Mouse (Mus musculus): ENCODE measurements at regions not wholly inside any gene's neighbourhood (a gene's known extent, or its start where the extent isn't known, plus 50 kb on each side); places are given as distances from the start of the nearest gene placed in this dataset.

- Histone ChIP-seq H3K4me1 (ENCODE audit: control insufficient read depth, insufficient read depth, low read length) (peaks cover 12% of the 10 kb centered on the region), H3K27ac (ENCODE audit: insufficient read depth, low read length) (no peak overlapping the region), H3K4me3 (ENCODE audit: insufficient read depth, low read length) (no peak overlapping the region)
- no peak for TF ChIP-seq CTCF (IDR thresholded peaks at IDR 0.05; ENCODE audit: borderline replicate concordance, insufficient read depth, low read length)
- TF ChIP-seq POLR2A (IDR thresholded peaks at IDR 0.05; ENCODE audit: low read depth, low read length), result no peak
These were observed 94.0 kb upstream of the Ccn6 start for GRCm38 (mm10) chr10:39257371-39258154.

GRCm38 (mm10) chr10:39254561-39254960 is 91.0 kb upstream of the Ccn6 start:
- TF ChIP-seq CTCF (IDR thresholded peaks at IDR 0.05; ENCODE audit: borderline replicate concordance, insufficient read depth, low read length) (no peak), POLR2A (IDR thresholded peaks at IDR 0.05; ENCODE audit: low read depth, low read length) (no peak)

GRCm38 (mm10) chr10:39250039-39250438 is 86.4 kb upstream of the Ccn6 start:
- TF ChIP-seq POLR2A (IDR thresholded peaks at IDR 0.05; ENCODE audit: low read depth, low read length) (no peak), CTCF (IDR thresholded peaks at IDR 0.05; ENCODE audit: borderline replicate concordance, insufficient read depth, low read length) (no peak)
- H3K4me3 ChIP-seq (ENCODE audit: insufficient read depth, low read length), result no peak overlapping the region

More at GRCm38 (mm10) chr10:39254561-39254960, 91.0 kb upstream of the Ccn6 start:
- H3K4me1 ChIP-seq (ENCODE audit: control insufficient read depth, insufficient read depth, low read length), result no peaks in the 10 kb centered on the region; the same call in none of the 2 replicates
- H3K4me3 ChIP-seq (ENCODE audit: insufficient read depth, low read length), result no peak overlapping the region
- no peak overlapping the region for H3K27ac ChIP-seq (ENCODE audit: insufficient read depth, low read length)

GRCm38 (mm10) chr10:39248486-39248885 is 84.9 kb upstream of the Ccn6 start:
- Histone ChIP-seq H3K4me3 (ENCODE audit: insufficient read depth, low read length) (no peak overlapping the region), H3K27ac (ENCODE audit: insufficient read depth, low read length) (no peak overlapping the region), H3K4me1 (ENCODE audit: control insufficient read depth, insufficient read depth, low read length) (no peaks in the 10 kb centered on the region)
- TF ChIP-seq POLR2A (IDR thresholded peaks at IDR 0.05; ENCODE audit: low read depth, low read length), result no peak
- TF ChIP-seq CTCF (IDR thresholded peaks at IDR 0.05; ENCODE audit: borderline replicate concordance, insufficient read depth, low read length), result no peak

More at GRCm38 (mm10) chr10:39250039-39250438, 86.4 kb upstream of the Ccn6 start:
- H3K27ac ChIP-seq (ENCODE audit: insufficient read depth, low read length), result no peak overlapping the region
- no peaks in the 10 kb centered on the region; the same call in none of the 2 replicates for H3K4me1 ChIP-seq (ENCODE audit: control insufficient read depth, insufficient read depth, low read length)

GRCm38 (mm10) chr10:39246984-39247383 is 83.4 kb upstream of the Ccn6 start:
- no peak for TF ChIP-seq POLR2A (IDR thresholded peaks at IDR 0.05; ENCODE audit: low read depth, low read length)
- TF ChIP-seq CTCF (IDR thresholded peaks at IDR 0.05; ENCODE audit: borderline replicate concordance, insufficient read depth, low read length), result no peak
- Histone ChIP-seq H3K4me1 (ENCODE audit: control insufficient read depth, insufficient read depth, low read length) (no peaks in the 10 kb centered on the region), H3K4me3 (ENCODE audit: insufficient read depth, low read length) (no peak overlapping the region), H3K27ac (ENCODE audit: insufficient read depth, low read length) (no peak overlapping the region)

GRCm38 (mm10) chr10:39245141-39245540 is 81.5 kb upstream of the Ccn6 start:
- Histone ChIP-seq H3K4me1 (ENCODE audit: control insufficient read depth, insufficient read depth, low read length) (no peaks in the 10 kb centered on the region), H3K27ac (ENCODE audit: insufficient read depth, low read length) (no peak overlapping the region), H3K4me3 (ENCODE audit: insufficient read depth, low read length) (no peak overlapping the region)
- no peak for TF ChIP-seq CTCF (IDR thresholded peaks at IDR 0.05; ENCODE audit: borderline replicate concordance, insufficient read depth, low read length)
- no peak for TF ChIP-seq POLR2A (IDR thresholded peaks at IDR 0.05; ENCODE audit: low read depth, low read length)

- no peak for TF ChIP-seq POLR2A (IDR thresholded peaks at IDR 0.05; ENCODE audit: low read depth, low read length)
These were observed 80.5 kb upstream of the Ccn6 start for GRCm38 (mm10) chr10:39244061-39244460.

GRCm38 (mm10) chr10:39242398-39242797 is 78.8 kb upstream of the Ccn6 start:
- Histone ChIP-seq H3K27ac (ENCODE audit: insufficient read depth, low read length) (no peak overlapping the region), H3K4me3 (ENCODE audit: insufficient read depth, low read length) (no peak overlapping the region), H3K4me1 (ENCODE audit: control insufficient read depth, insufficient read depth, low read length) (peaks cover 5% of the 10 kb centered on the region; the same call in 1 of the 2 replicates)
- TF ChIP-seq CTCF (IDR thresholded peaks at IDR 0.05; ENCODE audit: borderline replicate concordance, insufficient read depth, low read length), result no peak
- no peak for TF ChIP-seq POLR2A (IDR thresholded peaks at IDR 0.05; ENCODE audit: low read depth, low read length)

More at GRCm38 (mm10) chr10:39244061-39244460, 80.5 kb upstream of the Ccn6 start:
- Histone ChIP-seq H3K27ac (ENCODE audit: insufficient read depth, low read length) (no peak overlapping the region), H3K4me1 (ENCODE audit: control insufficient read depth, insufficient read depth, low read length) (peaks cover 5% of the 10 kb centered on the region; the same call in 1 of the 2 replicates), H3K4me3 (ENCODE audit: insufficient read depth, low read length) (no peak overlapping the region)

- Histone ChIP-seq H3K4me3 (ENCODE audit: insufficient read depth, low read length) (no peak overlapping the region), H3K4me1 (ENCODE audit: control insufficient read depth, insufficient read depth, low read length) (peaks cover 5% of the 10 kb centered on the region; the same call in 1 of the 2 replicates), H3K27ac (ENCODE audit: insufficient read depth, low read length) (no peak overlapping the region)
- no peak for TF ChIP-seq CTCF (IDR thresholded peaks at IDR 0.05; ENCODE audit: borderline replicate concordance, insufficient read depth, low read length)
- TF ChIP-seq POLR2A (IDR thresholded peaks at IDR 0.05; ENCODE audit: low read depth, low read length), result no peak
These were observed 78.3 kb upstream of the Ccn6 start for GRCm38 (mm10) chr10:39241922-39242321.

- Histone ChIP-seq H3K4me3 (ENCODE audit: insufficient read depth, low read length) (no peak overlapping the region), H3K27ac (ENCODE audit: insufficient read depth, low read length) (no peak overlapping the region), H3K4me1 (ENCODE audit: control insufficient read depth, insufficient read depth, low read length) (peaks cover 5% of the 10 kb centered on the region; the same call in 1 of the 2 replicates)
- TF ChIP-seq POLR2A (IDR thresholded peaks at IDR 0.05; ENCODE audit: low read depth, low read length) (no peak), CTCF (IDR thresholded peaks at IDR 0.05; ENCODE audit: borderline replicate concordance, insufficient read depth, low read length) (no peak)
These were observed 77.9 kb upstream of the Ccn6 start for GRCm38 (mm10) chr10:39241486-39241885.

Measured in embryonic fibroblast, embryonic 13.5 days (primary cell).